Mouse (Mus musculus): ENCODE data around the gene Cdk5. TPM values are rescaled to one million over a fixed set of nuclear protein-coding genes. Genes with fewer than 3 reads are reported as not detected.

The Cdk5 gene
- total RNA-seq, 4 experiments from 2014 or later, result 17.3 to 23.7 (median 19.1) TPM

DNA sequence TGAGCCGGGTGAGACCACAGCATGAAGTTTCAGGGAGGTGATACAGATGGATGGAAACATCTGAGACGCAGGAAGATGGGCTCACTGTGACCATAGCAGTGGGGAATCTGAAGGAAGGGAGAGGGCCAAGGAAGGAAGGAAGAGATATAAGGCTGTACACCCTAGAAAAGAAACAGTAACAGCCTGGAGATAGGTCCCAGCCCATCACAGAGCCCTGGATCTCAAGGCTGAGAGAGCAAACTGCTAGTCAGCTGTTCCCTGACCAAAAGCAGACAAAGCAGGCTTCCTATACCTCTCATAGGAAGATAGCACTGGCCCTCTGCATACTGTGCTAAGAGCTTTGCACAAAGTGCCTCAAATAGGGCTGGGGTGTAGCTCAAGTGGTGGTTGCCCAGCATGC is 44.6 kb downstream of the Cdk5 start:
- no peak for DNase-seq (ENCODE audit: low spot score)

DNA sequence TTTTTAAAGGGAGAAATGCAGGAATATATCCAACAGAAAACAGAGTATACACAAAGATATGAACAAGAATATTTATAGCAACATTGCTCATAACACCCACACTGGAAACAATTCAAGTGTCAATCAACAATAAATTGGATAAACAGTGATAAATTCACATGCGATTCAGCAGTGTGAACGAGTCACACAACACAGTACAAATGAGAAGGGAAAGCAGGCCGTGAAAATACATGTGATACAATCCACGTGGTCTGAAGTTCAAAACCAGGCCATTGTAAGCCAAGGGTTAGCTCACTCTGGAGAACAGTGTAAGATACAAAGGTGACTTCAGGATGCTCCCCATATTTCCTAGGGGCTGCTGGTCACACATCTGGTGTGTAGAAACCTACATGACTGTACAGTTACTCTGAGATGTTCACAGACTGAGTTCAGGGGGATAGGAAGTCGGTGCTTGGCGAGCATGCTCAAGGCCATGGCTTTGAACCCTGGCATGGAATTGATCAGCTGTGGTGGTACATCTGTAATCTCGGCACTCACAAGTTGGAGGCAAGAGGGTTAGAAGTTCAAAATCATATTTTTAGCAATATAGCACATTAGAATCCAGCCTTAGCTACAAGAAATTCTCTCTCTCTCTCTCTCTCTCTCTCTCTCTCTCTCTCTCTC is 48.5 kb downstream of the Cdk5 start:
- DNase-seq (ENCODE audit: low spot score), result no peak

DNA sequence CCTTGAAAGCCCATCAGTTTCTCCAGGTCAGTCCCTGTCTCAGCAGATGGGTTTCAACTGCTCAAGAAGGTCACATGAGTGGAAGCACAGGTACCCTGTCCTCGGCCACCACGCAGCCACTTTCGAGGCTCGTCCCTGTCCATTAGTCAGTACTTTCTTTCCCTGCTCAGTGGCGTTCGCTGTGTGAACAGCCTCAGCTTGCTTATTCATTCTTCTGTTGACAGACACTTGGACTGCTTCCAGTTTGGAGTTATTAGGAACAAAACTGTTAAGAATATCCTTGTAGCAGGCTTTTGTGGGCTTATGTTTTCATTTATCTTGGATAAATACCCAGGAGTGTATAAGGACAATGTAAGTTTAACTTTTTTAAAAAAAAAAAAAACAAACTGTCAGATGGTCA is 49.1 kb downstream of the Cdk5 start:
- DNase-seq (ENCODE audit: low spot score), result no peak

- no peak for DNase-seq (ENCODE audit: low spot score)
These were observed 49.5 kb downstream of the Cdk5 start for GRCm38 (mm10) chr5:24373807-24374206.

DNA sequence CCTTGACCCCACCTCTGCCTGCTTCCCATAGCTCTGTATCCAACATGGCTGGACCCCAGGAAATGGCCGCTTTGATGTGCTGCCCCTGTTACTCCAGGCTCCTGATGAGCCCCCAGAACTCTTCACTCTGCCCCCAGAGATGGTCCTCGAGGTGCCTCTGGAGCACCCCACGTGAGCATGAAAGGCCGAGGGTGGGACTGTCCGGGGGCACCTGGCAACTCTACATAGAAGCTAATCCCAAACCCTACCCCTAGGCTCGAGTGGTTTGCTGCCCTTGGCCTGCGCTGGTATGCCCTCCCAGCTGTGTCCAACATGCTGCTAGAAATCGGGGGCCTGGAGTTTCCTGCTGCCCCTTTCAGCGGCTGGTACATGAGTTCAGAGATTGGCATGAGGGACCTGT is 53.6 kb downstream of the Cdk5 start:
- DNase-seq (ENCODE audit: low spot score), result no peak

Other genes starting within 250 kb of the Cdk5 start
- 10 to 100 TPM; 48.8 to 95.2 (median 71.0) TPM for gene Kcnh2, start 71.9 kb downstream of the Cdk5 start, total RNA-seq (2022)
- gene Nos3, start 58.7 kb downstream of the Cdk5 start, total RNA-seq (2022), result 10 to 100 TPM; 21.4 to 26.9 (median 23.8) TPM
- 1 to 10 TPM in 2 of 4 experiments, under 1 TPM in 2; 0.73 to 1.7 (median 1.1) TPM for gene Atg9b, start 31.4 kb downstream of the Cdk5 start, total RNA-seq (2022)
- gene Abcb8, start 29.9 kb downstream of the Cdk5 start, total RNA-seq (2022), result 100 to 1,000 TPM in 2 of 4 experiments, 10 to 100 TPM in 2; 96.5 to 106 (median 101) TPM
- gene Asic3, start 10.1 kb downstream of the Cdk5 start, total RNA-seq (2022), result under 1 TPM in 1 of 4 experiments, not detected in 3; 0.16 TPM
- 10 to 100 TPM; 21.9 to 32.5 (median 24.7) TPM for gene Slc4a2, start 307 bp upstream of the Cdk5 start, total RNA-seq (2022)
- 100 to 1,000 TPM; 297 to 351 (median 327) TPM for gene Fastk, start 21.8 kb upstream of the Cdk5 start, total RNA-seq (2022)
- 10 to 100 TPM in 3 of 4 experiments, 1 to 10 TPM in 1; 9.8 to 12.3 (median 11.8) TPM for gene Tmub1, start 24.3 kb upstream of the Cdk5 start, total RNA-seq (2022)
- 100 to 1,000 TPM in 1 of 4 experiments, 10 to 100 TPM in 3; 88.8 to 101 (median 95.0) TPM for gene Agap3, start 28.6 kb upstream of the Cdk5 start, total RNA-seq (2022)
- gene Gbx1, start 103.7 kb upstream of the Cdk5 start, total RNA-seq (2022), result not detected
- 100 to 1,000 TPM in 2 of 4 experiments, 10 to 100 TPM in 2; 97.3 to 112 (median 103) TPM for gene Asb10, start 117.4 kb upstream of the Cdk5 start, total RNA-seq (2022)
- not detected for gene 4931409K22Rik, start 133.3 kb upstream of the Cdk5 start, total RNA-seq (2022)
- 10 to 100 TPM; 53.6 to 60.6 (median 56.2) TPM for gene Abcf2, start 153.9 kb upstream of the Cdk5 start, total RNA-seq (2022)
- 1 to 10 TPM; 7.4 to 9.5 (median 7.7) TPM for gene Chpf2, start 163.2 kb upstream of the Cdk5 start, total RNA-seq (2022)
- 10 to 100 TPM; 56.8 to 62.6 (median 60.6) TPM for gene Smarcd3, start 200.9 kb upstream of the Cdk5 start, total RNA-seq (2022)